Mouse (Mus musculus) testis, adult 2 months (tissue): ENCODE measurements around the gene Prss2.

Experiments used
- CTCF ChIP-seq: fragments of 200-500 bp; IDR thresholded peaks from 2 replicates; pipeline ENCODE4 v1.5.1; 2012; ENCODE audit warnings: low read depth, mild to moderate bottlenecking, inconsistent platforms, low read length, moderate library complexity; ENCODE audit not compliant: control insufficient read depth, insufficient read depth, insufficient replicate concordance
- POLR2A ChIP-seq: fragments of 200-500 bp; IDR thresholded peaks from 2 replicates; pipeline ENCODE4 v1.6.1; 2012; ENCODE audit warnings: low read depth, mild to moderate bottlenecking, inconsistent platforms, low read length, moderate library complexity; ENCODE audit not compliant: control insufficient read depth

DNA sequence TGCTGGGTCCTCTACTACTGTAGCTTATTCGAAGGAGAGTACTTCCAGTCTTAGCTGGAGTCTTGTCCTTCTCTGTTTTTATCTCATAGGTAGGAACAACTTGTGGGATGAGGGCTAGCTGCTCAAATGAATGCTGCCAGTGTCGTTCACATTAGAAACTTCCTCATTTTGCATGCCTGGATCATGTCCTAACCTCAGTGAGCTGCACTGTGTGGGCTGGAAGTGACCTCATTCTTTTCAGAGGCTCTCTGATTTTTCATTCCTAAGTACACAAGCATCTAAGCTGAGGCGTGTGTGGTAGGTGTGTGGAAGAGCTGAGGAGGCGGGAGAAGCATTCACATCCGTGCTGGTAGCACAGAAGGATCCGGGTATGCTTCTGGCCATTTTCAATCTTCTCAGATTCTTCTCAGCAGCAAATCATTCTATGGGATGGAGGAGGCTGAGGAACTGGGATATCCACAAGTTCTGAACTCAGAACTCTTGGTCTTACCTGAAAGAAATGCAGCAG is 3.5 kb upstream of the Prss2 start:
- TF ChIP-seq CTCF (no peak), POLR2A (no peak)
